Mouse (Mus musculus): Measurements from ENCODE around the gene Fstl3.

- TF ChIP-seq CTCF (IDR thresholded peaks at IDR 0.05; ENCODE audit: low read depth), result no peak
- no peak for TF ChIP-seq EP300 (IDR thresholded peaks at IDR 0.05; ENCODE audit: low read depth)
These were observed 15.4 kb downstream of the Fstl3 start for GRCm38 (mm10) chr10:79792339-79793040.

Data from heart, postnatal 0 days (tissue).